12 mouse cellular contexts compared by ENCODE assay signal in the genomic region with DNA sequence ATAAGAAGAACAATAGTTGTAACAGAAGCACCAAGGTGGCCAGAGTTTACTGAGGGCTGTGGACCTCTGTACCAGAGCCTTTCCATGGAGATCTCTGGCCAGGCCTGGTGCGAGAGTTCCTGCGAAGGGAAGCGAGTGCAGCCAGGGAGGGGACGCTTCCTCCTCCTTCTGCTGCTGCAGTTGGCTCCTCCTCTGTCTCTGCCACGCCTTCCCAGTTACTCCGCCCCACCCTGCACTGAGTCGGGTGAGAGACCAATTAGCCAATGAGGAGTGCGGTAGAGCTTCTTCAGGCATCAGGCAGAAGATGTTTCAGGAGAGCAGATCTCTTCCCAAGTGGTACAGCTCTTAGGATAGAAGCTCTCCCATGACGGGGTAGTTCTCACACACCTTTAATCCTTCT.
DNase-seq lines count a peak whose midpoint lies in the region; TF ChIP-seq lines count a peak whose summit lies in the region.
"Had no signal": no experiment of that assay in that cellular context is flagged by ENCODE, and none has a peak within 500 bp of the region (broad histone marks: within the 10 kb centered on the region; RNA-seq: fewer than 3 reads in every experiment).

No protein-coding gene starts in this region.

- intact Hi-C loops in heart, adult 2 months (cut with DNase I): no loop called here

- no peaks in the 10 kb centered on the region for H3K79me2 ChIP-seq in heart, adult 2 months (replicated peaks; ENCODE audit: control insufficient read depth, insufficient read depth, low read length)

- no peak for TF ChIP-seq CTCF in heart, adult 2 months (IDR thresholded peaks at IDR 0.05)
- no peak for TF ChIP-seq CTCF in lung, adult 2 months (IDR thresholded peaks at IDR 0.05; ENCODE audit: insufficient read depth, low read length)

- H3K27ac ChIP-seq in heart, adult 2 months: no peak overlapping the region
- H3K27ac ChIP-seq: heart, embryonic 13.5 days; midbrain, embryonic 15.5 days had no signal

- no peak overlapping the region for H3K9ac ChIP-seq in heart, adult 2 months (ENCODE audit: low read depth, low read length)
- H3K9ac ChIP-seq: heart, embryonic 13.5 days; midbrain, embryonic 15.5 days had no signal

- no peaks in the 10 kb centered on the region for H3K4me1 ChIP-seq in heart, adult 2 months (ENCODE audit: control insufficient read depth, insufficient read depth, low read length)
- H3K4me1 ChIP-seq in lung, adult 2 months (ENCODE audit: control insufficient read depth, insufficient read depth, low read length): no peaks in the 10 kb centered on the region
- H3K4me1 ChIP-seq: heart, embryonic 13.5 days; midbrain, embryonic 15.5 days had no signal

- TF ChIP-seq POLR2A in heart, adult 2 months (IDR thresholded peaks at IDR 0.05; ENCODE audit: insufficient read depth, low read depth, low read length): no peak
- TF ChIP-seq POLR2A in lung, adult 2 months (IDR thresholded peaks at IDR 0.05; ENCODE audit: borderline replicate concordance, extremely low read depth, low read depth, low read length): no peak

- H3K4me3 ChIP-seq in heart, adult 2 months: no peak overlapping the region
- no peak overlapping the region for H3K4me3 ChIP-seq in lung, adult 2 months (replicated peaks; ENCODE audit: extremely low read depth, low read depth, low read length)
- H3K4me3 ChIP-seq: heart, embryonic 13.5 days; midbrain, embryonic 15.5 days had no signal

- WGBS in heart, adult 2 months: 35% methylated on average over 9 of the region's 9 CpGs
- WGBS in lung, adult 2 months: 27% methylated on average over 9 of the region's 9 CpGs

- H3K27me3 ChIP-seq in heart, adult 2 months (ENCODE audit: control insufficient read depth, insufficient read depth, low read length): no peaks in the 10 kb centered on the region
- H3K27me3 ChIP-seq: heart, embryonic 13.5 days; midbrain, embryonic 15.5 days had no signal

- no peaks in the 10 kb centered on the region for H3K36me3 ChIP-seq in heart, adult 2 months (ENCODE audit: control insufficient read depth, insufficient read depth, low read length)
- H3K36me3 ChIP-seq: heart, embryonic 13.5 days; midbrain, embryonic 15.5 days had no signal

- DNase-seq in heart, postnatal 4 days: peak; percentile 5
- DNase-seq in heart, adult 2 months: no peak
- DNase-seq in lung, postnatal 10 days: peak; percentile 24
- DNase-seq in lung, adult 2 months: no peak
- DNase-seq in embryo, embryonic 11 days: peak; percentile 21
- DNase-seq in retina, postnatal 1 day: peak; percentile 45
- DNase-seq in ovary, adult 18-20 months (ENCODE audit: low spot score): no peak
- no peak for DNase-seq in layer of hippocampus, postnatal 14 days (ENCODE audit: low spot score in 2 of 2)
- DNase-seq: kidney, adult 9 months; left cerebral cortex, postnatal 4 days had no signal

- no peak for TF ChIP-seq EP300 in heart, adult 2 months (IDR thresholded peaks at IDR 0.05; ENCODE audit: insufficient read depth, low read depth, low read length)

Comparison
In these comparisons a context has a peak if more than half of its experiments do, and no peak if none do; other contexts are left out.
1. DNase-seq: peak in heart, postnatal 4 days (single experiment), lung, postnatal 10 days (single experiment), embryo, embryonic 11 days (single experiment) and retina, postnatal 1 day (single experiment); none in heart, adult 2 months (0 of 2), lung, adult 2 months (single experiment), ovary, adult 18-20 months (single experiment) and layer of hippocampus, postnatal 14 days (0 of 2).